Comparison of ENCODE assay signal across 18 mouse cellular contexts in the genomic region with DNA sequence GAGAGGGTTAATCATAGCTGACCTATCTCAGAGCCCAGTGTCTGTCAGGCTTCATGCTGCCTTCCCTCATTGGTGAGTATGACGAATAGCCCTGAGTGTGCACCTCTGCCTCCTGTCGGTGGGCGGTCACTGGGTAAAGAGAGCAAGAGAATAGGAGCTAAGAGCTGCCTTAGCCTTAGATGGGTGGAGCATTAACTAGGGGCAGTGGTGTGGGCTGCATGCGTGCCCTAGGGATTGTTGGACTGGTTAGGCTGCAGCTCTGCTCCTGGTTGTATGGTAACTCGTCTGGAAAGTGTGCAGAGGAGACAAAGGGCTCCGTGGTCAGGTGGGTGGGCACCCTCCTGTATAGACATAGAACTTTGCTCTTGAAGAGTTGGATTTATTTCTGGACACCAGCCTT.
"Had no signal": no experiment of that assay in that cellular context is flagged by ENCODE, and none has a peak within 500 bp of the region (broad histone marks: within the 10 kb centered on the region; RNA-seq: fewer than 3 reads in every experiment).

No protein-coding gene starts in this region.

- H3K4me3 ChIP-seq: lung, embryonic 15.5 days; megakaryocyte, embryonic 14.5 days; midbrain, embryonic 13.5 days; midbrain, embryonic 15.5 days; neural tube, embryonic 12.5 days had no signal

- H3K9ac ChIP-seq: liver, postnatal 0 days; lung, embryonic 15.5 days; midbrain, embryonic 13.5 days; midbrain, embryonic 15.5 days; neural tube, embryonic 12.5 days had no signal

- H3K9me3 ChIP-seq: lung, embryonic 15.5 days; megakaryocyte, embryonic 14.5 days; midbrain, embryonic 13.5 days; midbrain, embryonic 15.5 days; neural tube, embryonic 12.5 days had no signal

- H3K27ac ChIP-seq: lung, embryonic 15.5 days; macrophage; midbrain, embryonic 13.5 days; midbrain, embryonic 15.5 days; neural tube, embryonic 12.5 days had no signal

- ATAC-seq: liver, postnatal 0 days; lung, postnatal 0 days; midbrain, embryonic 13.5 days; midbrain, embryonic 15.5 days had no signal

- DNase-seq: liver, postnatal 0 days; lung, adult 2 months; lung, postnatal 14 days; lung, postnatal 36 days; right cerebral cortex, postnatal 14 days; right cerebral cortex, postnatal 4 days; spleen, adult 18-20 months; thymus, adult 2 months; thymus, postnatal 25 days; thymus, postnatal 4 days had no signal

- H3K27me3 ChIP-seq: lung, embryonic 15.5 days; megakaryocyte, embryonic 14.5 days; midbrain, embryonic 13.5 days; midbrain, embryonic 15.5 days; neural tube, embryonic 12.5 days had no signal

- H3K4me1 ChIP-seq: lung, embryonic 15.5 days; midbrain, embryonic 15.5 days had no signal

- H3K36me3 ChIP-seq: lung, embryonic 15.5 days; midbrain, embryonic 13.5 days; midbrain, embryonic 15.5 days had no signal

- H3K4me2 ChIP-seq: lung, embryonic 15.5 days; midbrain, embryonic 11.5 days; midbrain, embryonic 13.5 days; midbrain, embryonic 15.5 days; neural tube, embryonic 12.5 days had no signal
